In genomic region chr11:87595976-87596375, GRCm38 (mm10) we compare ENCODE assay signal across 8 mouse cellular contexts. TPM values are rescaled to one million over a fixed set of nuclear protein-coding genes. Genes with fewer than 3 reads are reported as not detected.
DNase-seq lines count a peak whose midpoint lies in the region; ATAC-seq and TF ChIP-seq lines count a peak whose summit lies in the region.

No protein-coding gene starts in this region.

- ATAC-seq in cerebellum, adult (ENCODE audit: insufficient number of reproducible peaks, low FRiP score, low TSS enrichment) = no peak
- ATAC-seq in megakaryocyte, adult 5-6 weeks (ENCODE audit: poor library complexity, severe bottlenecking) = no peak
- ATAC-seq in heart, embryonic 15.5 days (replicated peaks; ENCODE audit: insufficient number of reproducible peaks, insufficient read depth, low FRiP score, low read depth) = no peak
- no peak for ATAC-seq in liver, postnatal 0 days

- peak overlapping the region; percentile 74 for H3K27ac ChIP-seq in heart, embryonic 15.5 days
- peak overlapping the region; percentile 6; the same call in 1 of the 2 replicates for H3K27ac ChIP-seq in liver, postnatal 0 days (ENCODE audit: low read depth)

- TF ChIP-seq CTCF in liver, postnatal 0 days (IDR thresholded peaks at IDR 0.05; ENCODE audit: low read depth) = no peak

- H3K27me3 ChIP-seq in megakaryocyte, embryonic 14.5 days (replicated peaks) = no peaks in the 10 kb centered on the region
- no peaks in the 10 kb centered on the region for H3K27me3 ChIP-seq in heart, embryonic 15.5 days
- H3K27me3 ChIP-seq in liver, postnatal 0 days (ENCODE audit: insufficient read depth, low read length) = no peaks in the 10 kb centered on the region

- no peaks in the 10 kb centered on the region for H3K9me3 ChIP-seq in megakaryocyte, embryonic 14.5 days
- H3K9me3 ChIP-seq in heart, embryonic 15.5 days (replicated peaks) = no peaks in the 10 kb centered on the region
- no peaks in the 10 kb centered on the region for H3K9me3 ChIP-seq in liver, postnatal 0 days (ENCODE audit: low read length)

- DNase-seq in cerebellum, adult 9-11 months = peak; percentile 72
- no peak for DNase-seq in liver, postnatal 0 days
- DNase-seq in ovary, adult 18-20 months (ENCODE audit: low spot score) = no peak
- no peak for DNase-seq in urinary bladder, adult 2 months (ENCODE audit: low spot score)

- no peak for TF ChIP-seq EP300 in liver, postnatal 0 days (IDR thresholded peaks at IDR 0.05; ENCODE audit: low read depth)

- H3K9ac ChIP-seq in heart, embryonic 15.5 days = peak overlapping the region; percentile 86
- H3K9ac ChIP-seq in liver, postnatal 0 days (replicated peaks) = peak overlapping the region; percentile 71

- peak overlapping the region; percentile 92 for H3K4me3 ChIP-seq in megakaryocyte, embryonic 14.5 days (replicated peaks)
- peak overlapping the region; percentile 73 for H3K4me3 ChIP-seq in heart, embryonic 15.5 days
- H3K4me3 ChIP-seq in liver, postnatal 0 days (ENCODE audit: low read depth, low read length) = peak overlapping the region; percentile 58

- H3K4me1 ChIP-seq in megakaryocyte, embryonic 14.5 days = peaks cover 68% of the 10 kb centered on the region
- H3K4me1 ChIP-seq in heart, embryonic 15.5 days (replicated peaks) = peaks cover 35% of the 10 kb centered on the region
- peaks cover 34% of the 10 kb centered on the region for H3K4me1 ChIP-seq in liver, postnatal 0 days (ENCODE audit: insufficient read depth)

- WGBS in heart, embryonic 15.5 days = 14% methylated on average over 7 of the region's 7 CpGs
- WGBS in liver, postnatal 0 days (ENCODE audit: insufficient replicate concordance) = 50% methylated on average over 7 of the region's 7 CpGs

- H3K36me3 ChIP-seq in megakaryocyte, embryonic 14.5 days (replicated peaks; ENCODE audit: low read length) = peaks cover 70% of the 10 kb centered on the region
- H3K36me3 ChIP-seq in heart, embryonic 15.5 days = peaks cover 40% of the 10 kb centered on the region
- peaks cover 37% of the 10 kb centered on the region for H3K36me3 ChIP-seq in liver, postnatal 0 days (replicated peaks; ENCODE audit: insufficient read depth, low read length)

- peak overlapping the region; percentile 98 for H3K4me2 ChIP-seq in heart, embryonic 15.5 days
- peak overlapping the region; percentile 99 for H3K4me2 ChIP-seq in liver, postnatal 0 days (ENCODE audit: low read depth, low read length)

RNA-seq across cellular contexts. Expression of gene Mtmr4, which starts 4.0 kb away (rescaled TPM):
- 4.6 and 7.0 TPM in 2 replicates for polyA plus RNA-seq in megakaryocyte, embryonic 14.5 days (2012; ENCODE audit: insufficient read depth, low replicate concordance)
- total RNA-seq in megakaryocyte, adult 5-6 weeks (2015) = 14.6 and 18.2 TPM in 2 replicates
- 25.9 and 28.1 TPM in 2 replicates for total RNA-seq in megakaryocyte, adult 5-6 weeks (2017)
- 13.1 and 18.4 TPM in 2 replicates for polyA plus RNA-seq in heart, embryonic 15.5 days (2015; fragmentation: Nextera tagmentation; extraction: Ambion mirVana)
- polyA plus RNA-seq in liver, postnatal 0 days (2015; fragmentation: Nextera tagmentation; extraction: Ambion mirVana) = 4.8 and 5.6 TPM in 2 replicates
- polyA plus RNA-seq in urinary bladder, adult 2 months (2012; rRNA removed) = 26.1 and 27.2 TPM in 2 replicates

RNA-seq across cellular contexts. Expression of gene Hsf5, which starts 21.0 kb away (rescaled TPM):
- polyA plus RNA-seq in megakaryocyte, embryonic 14.5 days (2012; ENCODE audit: insufficient read depth, low replicate concordance) = not detected in 2 replicates
- 0.09 TPM in 1 of 2 replicates, not detected in the other for total RNA-seq in megakaryocyte, adult 5-6 weeks (2015)
- total RNA-seq in megakaryocyte, adult 5-6 weeks (2017) = 0.07 TPM in 1 of 2 replicates, not detected in the other
- 0.08 and 0.09 TPM in 2 replicates for polyA plus RNA-seq in heart, embryonic 15.5 days (2015; fragmentation: Nextera tagmentation; extraction: Ambion mirVana)
- polyA plus RNA-seq in liver, postnatal 0 days (2015; fragmentation: Nextera tagmentation; extraction: Ambion mirVana) = 0.04 TPM in 1 of 2 replicates, not detected in the other
- polyA plus RNA-seq in urinary bladder, adult 2 months (2012; rRNA removed) = 0.10 TPM in 2 replicates

RNA-seq across cellular contexts. Expression of gene Sept4, which starts 27.3 kb away (rescaled TPM):
- polyA plus RNA-seq in megakaryocyte, embryonic 14.5 days (2012; ENCODE audit: insufficient read depth, low replicate concordance) = not detected in 2 replicates
- total RNA-seq in megakaryocyte, adult 5-6 weeks (2015) = 1.0 TPM in 1 of 2 replicates, not detected in the other
- 0.26 and 4.6 TPM in 2 replicates for total RNA-seq in megakaryocyte, adult 5-6 weeks (2017)
- 23.8 and 25.6 TPM in 2 replicates for polyA plus RNA-seq in heart, embryonic 15.5 days (2015; fragmentation: Nextera tagmentation; extraction: Ambion mirVana)
- polyA plus RNA-seq in liver, postnatal 0 days (2015; fragmentation: Nextera tagmentation; extraction: Ambion mirVana) = 21.7 and 22.0 TPM in 2 replicates
- polyA plus RNA-seq in urinary bladder, adult 2 months (2012; rRNA removed) = 57.9 and 72.5 TPM in 2 replicates

RNA-seq across cellular contexts. Expression of gene Gm11492, which starts 29.5 kb away (rescaled TPM):
- polyA plus RNA-seq in megakaryocyte, embryonic 14.5 days (2012; ENCODE audit: insufficient read depth, low replicate concordance) = not detected in 2 replicates
- total RNA-seq in megakaryocyte, adult 5-6 weeks (2015) = not detected in 2 replicates
- not detected in 2 replicates for total RNA-seq in megakaryocyte, adult 5-6 weeks (2017)
- polyA plus RNA-seq in heart, embryonic 15.5 days (2015; fragmentation: Nextera tagmentation; extraction: Ambion mirVana) = not detected in 2 replicates
- not detected in 2 replicates for polyA plus RNA-seq in liver, postnatal 0 days (2015; fragmentation: Nextera tagmentation; extraction: Ambion mirVana)
- polyA plus RNA-seq in urinary bladder, adult 2 months (2012; rRNA removed) = not detected in 2 replicates

Comparison
In these comparisons a context has a peak if more than half of its experiments do, and no peak if none do; other contexts are left out.
1. RNA of gene Sept4, which starts 27.3 kb away (polyA plus RNA-seq): 57.9 to 72.5 TPM in urinary bladder, adult 2 months, 23.8 to 25.6 TPM in heart, embryonic 15.5 days and 21.7 to 22.0 TPM in liver, postnatal 0 days; not detected in megakaryocyte, embryonic 14.5 days; every median in the first group is over 10 times any median in the second.
2. Peak in every context shown above with its lines, with median percentiles within 50 percentile points of each other: H3K4me3 ChIP-seq.